Mouse (Mus musculus): ENCODE data around the gene Nup107. TPM values are rescaled to one million over a fixed set of nuclear protein-coding genes. Genes with fewer than 3 reads are reported as not detected.
A peak's percentile ranks its signal among the peaks of the same experiment; 100 is the strongest.

The Nup107 gene
- total RNA-seq (2021): 1 to 10 TPM; 5.8 to 6.6 TPM
- long read RNA-seq, experiment 1, transcript Nup107-201 (28 exons, 3,114 nt): major isoform, 11 of 12 reads
- long read RNA-seq, experiment 1, partial matches to known transcripts: 1 of 12 reads
- long read RNA-seq, experiment 1, other reads (novel, unspliced or antisense): 0 of 12 reads
- long read RNA-seq, experiment 2, transcript Nup107-201 (28 exons, 3,114 nt): major isoform, 15 of 16 reads
- long read RNA-seq, experiment 2, partial matches to known transcripts: 0 of 16 reads
- long read RNA-seq, experiment 2, other reads (novel, unspliced or antisense): 1 of 16 reads

DNA sequence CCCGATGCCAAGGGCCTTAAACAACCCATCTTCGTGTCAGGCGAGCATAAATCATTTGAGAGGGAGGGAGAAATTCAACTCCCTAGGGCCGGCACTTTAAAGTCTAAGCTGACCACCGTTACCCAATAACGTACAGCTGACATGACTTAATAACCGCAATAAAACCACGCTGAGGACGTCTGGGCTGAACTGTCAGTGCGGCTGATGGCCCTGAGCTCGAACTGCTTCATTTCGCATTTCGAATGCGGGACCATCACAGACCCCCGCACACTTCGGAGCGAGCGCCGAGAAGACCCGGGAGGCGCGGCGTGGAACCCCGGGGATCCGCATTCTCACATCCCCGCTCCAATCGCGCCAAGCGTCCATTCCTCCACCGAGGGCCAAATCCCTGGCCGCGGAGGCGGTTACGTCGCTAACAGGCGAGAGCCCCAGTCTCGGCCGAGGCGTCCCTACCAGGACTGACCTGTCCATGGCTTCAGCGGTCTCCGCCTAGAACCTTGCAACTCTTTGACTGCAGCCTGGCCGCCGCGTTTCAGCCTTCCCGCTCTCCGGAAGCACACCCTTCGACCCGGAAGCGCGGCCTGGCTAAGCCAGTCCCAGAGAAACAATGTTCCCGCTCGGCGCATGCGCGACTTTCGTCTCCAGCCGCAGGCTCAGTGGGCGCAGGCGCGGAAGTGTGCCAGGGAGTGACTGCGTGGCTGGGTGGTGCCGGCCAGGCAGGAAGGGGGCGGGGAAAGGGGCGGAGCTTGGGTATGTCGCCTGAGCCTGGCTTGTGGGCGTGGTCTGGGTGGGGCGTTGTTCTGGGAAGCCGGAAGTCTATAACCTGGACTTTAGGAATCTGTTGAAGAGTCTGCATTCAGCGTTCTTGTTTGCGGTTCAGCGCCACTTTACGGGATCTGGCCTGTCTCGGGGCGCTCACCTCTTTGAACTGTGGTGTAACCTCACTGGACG lies at the start of gene Nup107:
TSS of gene Nup107 (minus strand) at position 565 of the 951 bp plus-strand sequence.
- H3K4me3 ChIP-seq: peak within 1 kb of the TSS; percentile 99
- intact Hi-C loops (cut with DNase I): loop anchor here (2.0 to 10.0 kb wide), 3 partner anchors 45 to 322 kb away; partner anchors contain the start of gene Slc35e3
- peak within 1 kb of the TSS; percentile 88 for H3K27ac ChIP-seq
- DNase-seq: peak; percentile 100
- no peak for TF ChIP-seq CTCF (IDR thresholded peaks at IDR 0.05)

DNA sequence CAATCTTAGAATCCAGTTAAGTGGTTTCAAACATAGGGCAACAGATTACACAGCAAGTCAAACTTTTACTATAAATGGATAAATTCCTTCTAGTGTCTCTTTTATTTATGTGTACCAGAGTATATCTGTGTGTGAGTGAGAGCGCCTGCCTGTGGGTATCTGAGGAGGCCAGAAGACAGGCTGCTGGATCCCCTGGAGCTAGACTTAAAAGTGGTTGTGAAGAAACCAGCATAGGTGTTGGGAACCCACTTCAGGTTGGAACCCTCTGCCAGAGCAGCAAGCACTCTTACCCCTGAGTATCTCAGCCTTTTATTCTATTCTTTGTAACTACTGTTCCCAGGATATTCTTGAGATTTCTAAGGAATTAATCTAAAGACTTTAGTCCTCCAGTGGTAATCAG lies 49.3 kb upstream of the Nup107 start:
- intact Hi-C loops (cut with DNase I): no loop called here
- no peak for DNase-seq
- Histone ChIP-seq H3K4me3 (peak overlapping the region; percentile 25; the same call in 1 of the 2 replicates), H3K27ac (no peak overlapping the region)
- no peak for TF ChIP-seq CTCF (IDR thresholded peaks at IDR 0.05)

- no peak overlapping the region for H3K27ac ChIP-seq
- intact Hi-C loops (cut with DNase I): no loop called here
- TF ChIP-seq CTCF (IDR thresholded peaks at IDR 0.05): no peak
These were observed 48.0 kb upstream of the Nup107 start for GRCm38 (mm10) chr10:117840431-117840995.

DNA sequence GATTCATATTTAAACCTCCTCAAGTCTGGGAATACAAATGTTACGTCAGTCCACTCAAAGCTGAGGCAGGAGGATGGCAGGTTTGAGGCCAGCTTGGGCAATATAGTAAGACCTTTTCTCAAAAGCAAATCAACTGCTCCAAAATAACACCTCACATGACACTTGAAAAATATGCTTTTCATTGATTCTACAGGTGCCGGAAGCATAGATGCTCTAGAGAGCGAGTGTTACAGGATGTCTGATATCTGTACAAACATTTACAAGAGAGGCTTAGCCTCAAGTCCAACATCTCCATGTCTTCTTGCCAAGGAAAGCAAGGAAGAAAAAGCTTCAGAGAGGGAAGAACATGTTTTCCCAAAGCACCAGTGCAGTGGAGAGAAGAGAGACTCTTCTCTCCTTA lies 47.2 kb upstream of the Nup107 start:
- no peak for DNase-seq
- Histone ChIP-seq H3K27ac (no peak overlapping the region), H3K4me3 (peak overlapping the region; percentile 15; the same call in 1 of the 2 replicates)
- no peak for TF ChIP-seq CTCF (IDR thresholded peaks at IDR 0.05)
- intact Hi-C loops (cut with DNase I): no loop called here

More at GRCm38 (mm10) chr10:117840431-117840995, 48.0 kb upstream of the Nup107 start:
- no peak overlapping the region for H3K4me3 ChIP-seq
- DNase-seq: no peak

DNA sequence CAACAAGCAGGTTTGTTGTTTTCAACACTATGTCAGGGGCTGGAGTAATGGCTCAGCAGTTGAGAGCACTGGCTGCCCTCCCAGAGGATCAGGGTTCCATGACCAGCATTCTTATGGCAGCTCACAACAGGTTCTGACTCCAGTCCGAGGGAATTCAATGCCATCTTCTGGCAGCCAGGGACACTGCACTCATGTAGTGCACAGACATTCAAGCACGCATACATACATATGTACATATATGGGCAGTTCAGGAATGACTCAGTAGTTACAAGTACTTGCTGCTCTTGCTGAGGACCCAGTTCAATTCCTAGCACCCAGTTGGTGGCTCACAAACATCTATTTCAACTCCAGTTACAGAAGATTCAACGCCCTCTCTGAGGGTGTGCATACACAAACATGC lies 46.4 kb upstream of the Nup107 start:
- DNase-seq: no peak
- Histone ChIP-seq H3K4me3 (no peak overlapping the region), H3K27ac (no peak overlapping the region)
- TF ChIP-seq CTCF (IDR thresholded peaks at IDR 0.05): peak; percentile 28
- intact Hi-C loops (cut with DNase I): no loop called here

DNA sequence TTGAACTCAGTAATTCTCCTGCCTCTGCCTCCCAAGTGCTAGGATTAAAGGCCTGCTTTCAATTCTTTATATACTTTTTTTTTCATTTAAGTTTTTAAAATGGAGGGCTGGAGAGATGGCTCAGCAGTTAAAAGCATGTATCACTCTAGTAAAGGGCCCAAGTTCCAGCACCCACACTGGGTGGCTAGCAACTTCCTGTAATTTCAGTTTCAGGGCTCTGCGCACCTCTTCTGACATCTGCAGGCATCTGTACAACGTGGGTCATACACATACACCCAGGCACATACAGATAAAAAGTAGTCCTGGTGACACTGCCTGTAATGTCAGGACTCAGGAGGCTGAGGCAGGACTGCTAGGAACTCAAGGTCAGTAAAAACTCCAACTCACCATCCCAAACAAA lies 43.8 kb upstream of the Nup107 start:
- no peak for TF ChIP-seq CTCF (IDR thresholded peaks at IDR 0.05)
- intact Hi-C loops (cut with DNase I): no loop called here
- no peak overlapping the region for H3K4me3 ChIP-seq
- no peak for DNase-seq
- no peak overlapping the region for H3K27ac ChIP-seq

GRCm38 (mm10) chr10:117835453-117835852 lies 42.9 kb upstream of the Nup107 start:
- DNase-seq: no peak
- Histone ChIP-seq H3K27ac (no peak overlapping the region), H3K4me3 (no peak overlapping the region; the same call in 1 of the 2 replicates)
- TF ChIP-seq CTCF (IDR thresholded peaks at IDR 0.05): no peak
- intact Hi-C loops (cut with DNase I): no loop called here

DNA sequence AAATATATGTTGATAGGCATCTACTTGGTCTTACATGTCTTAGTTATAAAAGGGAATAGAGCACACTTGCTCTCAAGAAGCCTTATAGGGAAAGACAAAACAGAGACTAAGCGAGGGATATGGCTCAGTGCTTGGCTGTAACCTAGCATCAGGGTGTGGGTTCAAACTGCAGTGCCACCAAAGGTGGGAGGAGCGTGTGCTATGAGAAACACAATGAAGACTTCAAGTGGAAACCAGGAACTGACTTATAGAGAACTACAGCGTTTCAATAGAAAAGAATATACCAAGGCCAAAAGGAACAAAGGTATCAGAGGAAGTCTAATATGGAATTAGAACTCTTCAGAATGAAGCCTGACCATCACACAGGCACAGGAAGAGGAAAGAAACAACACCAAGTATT lies 38.3 kb upstream of the Nup107 start:
- no peak for DNase-seq
- no peak overlapping the region for H3K4me3 ChIP-seq
- TF ChIP-seq CTCF (IDR thresholded peaks at IDR 0.05): no peak
- H3K27ac ChIP-seq: no peak overlapping the region
- intact Hi-C loops (cut with DNase I): no loop called here

DNA sequence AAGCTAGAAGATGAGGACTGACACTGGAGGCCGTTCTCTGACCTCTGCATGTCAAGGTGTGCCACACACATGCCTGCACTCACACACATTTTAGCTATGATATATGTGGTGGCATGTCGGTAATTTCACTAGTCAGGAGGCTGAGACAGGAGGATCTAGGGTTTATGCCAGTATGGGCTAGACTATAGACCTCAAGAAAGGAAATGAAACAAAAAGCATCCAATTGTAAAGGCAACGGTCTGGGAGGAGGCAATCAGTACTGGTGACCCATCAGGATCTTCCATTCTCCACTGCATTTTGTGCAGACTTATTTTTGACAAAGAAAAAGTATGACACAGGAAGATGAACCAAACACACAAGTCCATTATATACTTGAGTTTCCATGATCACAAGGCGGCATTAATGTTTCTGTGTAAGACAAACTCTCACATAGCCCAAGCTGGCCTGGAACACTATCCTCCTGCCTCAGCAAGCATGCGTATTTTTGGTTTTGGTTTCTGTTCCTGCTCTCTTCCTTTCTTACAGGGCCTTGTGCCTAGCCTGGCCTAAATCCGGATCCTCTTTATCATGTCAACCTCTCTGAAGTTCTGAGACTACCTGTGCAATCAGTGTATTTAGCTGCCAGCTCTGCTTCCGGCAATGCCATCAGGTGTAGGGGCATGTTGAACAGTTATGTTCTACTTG lies 37.1 kb upstream of the Nup107 start:
- intact Hi-C loops (cut with DNase I): no loop called here
- no peak for DNase-seq
- Histone ChIP-seq H3K4me3 (no peak overlapping the region), H3K27ac (no peak overlapping the region)
- TF ChIP-seq CTCF (IDR thresholded peaks at IDR 0.05): no peak

- Histone ChIP-seq H3K4me3 (no peak overlapping the region), H3K27ac (no peak overlapping the region)
- DNase-seq: no peak
- no peak for TF ChIP-seq CTCF (IDR thresholded peaks at IDR 0.05)
- intact Hi-C loops (cut with DNase I): no loop called here
These were observed 36.5 kb upstream of the Nup107 start for GRCm38 (mm10) chr10:117829022-117829421.

- intact Hi-C loops (cut with DNase I): no loop called here
- DNase-seq: no peak
- TF ChIP-seq CTCF (IDR thresholded peaks at IDR 0.05): no peak
These were observed 36.0 kb upstream of the Nup107 start for GRCm38 (mm10) chr10:117828536-117828935.

DNA sequence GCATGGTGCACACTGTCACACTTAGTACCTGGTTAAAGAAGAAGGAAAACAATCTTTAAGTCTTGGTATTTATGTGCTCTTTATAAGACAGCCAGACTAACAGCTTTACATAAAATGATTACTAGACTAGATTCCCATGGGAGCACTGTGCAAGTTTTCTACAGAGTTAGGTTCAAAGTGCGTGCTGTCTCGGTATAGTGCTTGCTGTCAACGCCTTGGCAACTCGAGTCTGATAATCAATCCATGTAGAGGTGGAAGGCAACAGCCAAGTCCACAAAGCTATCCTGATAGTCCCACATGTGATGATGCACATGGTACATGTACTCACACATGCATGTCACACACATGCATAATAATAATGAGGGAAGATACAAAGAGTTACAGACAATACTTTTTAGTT lies 32.1 kb upstream of the Nup107 start:
- TF ChIP-seq CTCF (IDR thresholded peaks at IDR 0.05): no peak
- DNase-seq: no peak
- 0 out of 2 replicates have a peak overlapping the region, but pooled peaks have one; percentile 13 for H3K27ac ChIP-seq
- intact Hi-C loops (cut with DNase I): no loop called here
- H3K4me3 ChIP-seq: no peak overlapping the region

More at GRCm38 (mm10) chr10:117828536-117828935, 36.0 kb upstream of the Nup107 start:
- peak overlapping the region; percentile 32; the same call in 1 of the 2 replicates for H3K4me3 ChIP-seq
- no peak overlapping the region for H3K27ac ChIP-seq
